Mouse (Mus musculus) cortical plate, adult 2 months (tissue): ENCODE measurements around the gene Spred2.

Source experiments
- CTCF ChIP-seq: fragments of 200-500 bp; IDR thresholded peaks from 2 replicates; pipeline ENCODE4 v1.5.1; 2011; ENCODE audit warnings: mild to moderate bottlenecking, control low read depth, low read length; ENCODE audit not compliant: insufficient read depth; ENCODE audit errors: extremely low read depth
- POLR2A ChIP-seq: fragments of 200-500 bp; IDR thresholded peaks from 2 replicates; pipeline ENCODE4 v1.6.1; 2011; ENCODE audit warnings: mild to moderate bottlenecking, low read length, control low read depth; ENCODE audit not compliant: insufficient read depth; ENCODE audit errors: extremely low read depth

DNA sequence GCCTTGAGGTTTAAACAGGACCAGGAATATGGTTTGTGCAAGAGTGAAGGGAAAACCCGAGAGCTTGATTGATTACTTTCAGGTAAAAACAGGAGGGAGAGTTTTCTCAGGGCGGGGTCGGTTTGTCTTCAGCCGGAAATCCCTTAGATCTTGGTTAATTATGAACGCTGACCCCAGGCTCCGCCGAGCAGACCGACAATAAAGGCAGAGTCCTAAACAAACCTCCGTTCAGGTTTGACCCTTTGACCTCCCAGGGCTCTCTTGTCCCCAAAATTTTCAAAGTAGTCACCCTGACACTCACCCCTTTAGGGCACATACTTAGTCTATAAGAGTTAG is 63.5 kb downstream of the Spred2 start:
- no peak for TF ChIP-seq POLR2A
- no peak for TF ChIP-seq CTCF
